Mouse (Mus musculus) myocyte (in vitro differentiated cells): ENCODE data around the gene Pabpn1. TPM values are rescaled to one million over a fixed set of nuclear protein-coding genes. Genes with fewer than 3 reads are reported as not detected.

Source experiments
- H3K27me3 ChIP-seq: one replicate; pipeline ENCODE4 v1.6.1; 2011; ENCODE audit not compliant: control insufficient read depth, insufficient read depth, insufficient read length
- H3K36me3 ChIP-seq: one replicate; pipeline ENCODE4 v1.6.1; 2011; ENCODE audit not compliant: control insufficient read depth, insufficient read depth
- H3K4me2 ChIP-seq: one replicate; pipeline ENCODE4 v1.6.1; 2011; ENCODE audit warnings: low read depth, control low read depth
- H3K4me3 ChIP-seq: one replicate; pipeline ENCODE4 v1.5.1; 2011; ENCODE audit warnings: mild to moderate bottlenecking, control low read depth, moderate library complexity
- H3K79me2 ChIP-seq: one replicate; pipeline ENCODE4 v1.6.1; 2011; ENCODE audit not compliant: control insufficient read depth, insufficient read depth
- H3ac ChIP-seq: one replicate; pipeline ENCODE4 v1.6.1; 2011; ENCODE audit not compliant: control insufficient read depth, insufficient read length
- CEBPB ChIP-seq: IDR thresholded peaks from 2 replicates; pipeline ENCODE4 v1.6.1; 2011; ENCODE audit warnings: mild to moderate bottlenecking, moderate library complexity; ENCODE audit not compliant: poor library complexity, insufficient read depth, severe bottlenecking
- E2F4 ChIP-seq: IDR thresholded peaks from one replicate; pipeline ENCODE4 v1.6.1; 2011; ENCODE audit warnings: mild to moderate bottlenecking, control low read depth, moderate library complexity; ENCODE audit not compliant: insufficient read depth
- MAX ChIP-seq: IDR thresholded peaks from one replicate; pipeline ENCODE4 v1.6.1; 2011; ENCODE audit warnings: low read depth, mild to moderate bottlenecking, control low read depth
- MYOD1 ChIP-seq, 3 experiments: IDR thresholded peaks; one replicate each; pipeline ENCODE4 v1.6.1; 2011; ENCODE audit warnings: control low read depth in 2 of 3, low read depth in 2 of 3, mild to moderate bottlenecking in 2 of 3, moderate library complexity in 1 of 3; ENCODE audit not compliant: insufficient read length in 2 of 3, control insufficient read depth in 1 of 3
- MYOG ChIP-seq, 3 experiments: IDR thresholded peaks; one replicate each; pipeline ENCODE4 v1.6.1; 2011; ENCODE audit warnings: control low read depth in 2 of 3, low read depth in 2 of 3, mild to moderate bottlenecking in 2 of 3; ENCODE audit not compliant: insufficient read length in 2 of 3, control insufficient read depth in 1 of 3, insufficient read depth in 1 of 3
- POLR2A ChIP-seq: IDR thresholded peaks from one replicate; pipeline ENCODE4 v1.6.1; 2011; ENCODE audit warnings: low read depth, mild to moderate bottlenecking, control low read depth, moderate library complexity; ENCODE audit not compliant: insufficient read length
- POLR2AphosphoS2 ChIP-seq: IDR thresholded peaks from one replicate; pipeline ENCODE4 v1.6.1; 2011; ENCODE audit warnings: low read depth, control low read depth; ENCODE audit not compliant: insufficient read length
- REST ChIP-seq: IDR thresholded peaks from one replicate; pipeline ENCODE4 v1.6.1; 2011; ENCODE audit warnings: mild to moderate bottlenecking, control low read depth, moderate library complexity; ENCODE audit not compliant: insufficient read depth, insufficient read length
- SRF ChIP-seq: IDR thresholded peaks from one replicate; pipeline ENCODE4 v1.6.1; 2011; ENCODE audit warnings: low read depth; ENCODE audit not compliant: control insufficient read depth, insufficient read length
- TCF12 ChIP-seq: IDR thresholded peaks from one replicate; pipeline ENCODE4 v1.6.1; 2011; ENCODE audit warnings: mild to moderate bottlenecking, control low read depth; ENCODE audit not compliant: poor library complexity, insufficient read depth, severe bottlenecking
- TCF3 ChIP-seq: IDR thresholded peaks from one replicate; pipeline ENCODE4 v1.6.1; 2011; ENCODE audit warnings: low read depth, control low read depth; ENCODE audit not compliant: insufficient read length
- USF1 ChIP-seq: IDR thresholded peaks from one replicate; pipeline ENCODE4 v1.6.1; 2011; ENCODE audit warnings: low read depth, mild to moderate bottlenecking, control low read depth, moderate library complexity
- polyA plus RNA-seq: library from polyadenylated mRNA; unstranded; fragments of >200 nt; fragmentation: generic; extraction: Trizol; gene quantifications from one replicate; pipeline ENCODE4 v1.2.1, GENCODE M21; 2012; ENCODE audit warnings: missing spikeins

Pabpn1 gene
- polyA plus RNA-seq, 1 experiment = 70.6 TPM

DNA sequence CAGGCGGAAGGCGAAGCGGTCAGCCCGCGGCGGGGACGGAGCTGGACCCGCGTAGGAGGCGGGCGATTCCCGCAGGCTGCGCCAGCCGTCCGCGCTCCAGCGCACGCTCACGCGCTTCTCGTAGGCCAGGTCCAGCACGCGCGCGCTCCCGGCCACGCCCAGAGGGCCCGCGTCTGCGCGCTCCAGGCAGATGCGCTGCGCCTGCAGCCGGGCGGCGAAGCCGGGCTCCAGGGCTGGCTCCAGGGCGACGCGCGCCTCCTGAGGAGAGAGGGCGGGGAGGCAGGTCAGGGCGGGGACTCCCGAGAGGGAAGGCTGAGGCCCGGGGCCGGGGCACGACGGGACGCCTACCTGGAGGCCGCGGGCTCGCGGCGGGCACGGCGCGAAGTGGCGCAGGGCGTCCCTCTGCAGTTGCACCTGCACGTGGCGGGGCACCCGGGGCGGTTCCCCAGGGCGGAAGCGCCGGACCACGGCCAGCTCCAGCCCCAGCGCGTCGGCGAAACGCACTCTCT, 15.7 kb upstream of the Pabpn1 start:
- peak overlapping the region; percentile 97 for H3K4me2 ChIP-seq

DNA sequence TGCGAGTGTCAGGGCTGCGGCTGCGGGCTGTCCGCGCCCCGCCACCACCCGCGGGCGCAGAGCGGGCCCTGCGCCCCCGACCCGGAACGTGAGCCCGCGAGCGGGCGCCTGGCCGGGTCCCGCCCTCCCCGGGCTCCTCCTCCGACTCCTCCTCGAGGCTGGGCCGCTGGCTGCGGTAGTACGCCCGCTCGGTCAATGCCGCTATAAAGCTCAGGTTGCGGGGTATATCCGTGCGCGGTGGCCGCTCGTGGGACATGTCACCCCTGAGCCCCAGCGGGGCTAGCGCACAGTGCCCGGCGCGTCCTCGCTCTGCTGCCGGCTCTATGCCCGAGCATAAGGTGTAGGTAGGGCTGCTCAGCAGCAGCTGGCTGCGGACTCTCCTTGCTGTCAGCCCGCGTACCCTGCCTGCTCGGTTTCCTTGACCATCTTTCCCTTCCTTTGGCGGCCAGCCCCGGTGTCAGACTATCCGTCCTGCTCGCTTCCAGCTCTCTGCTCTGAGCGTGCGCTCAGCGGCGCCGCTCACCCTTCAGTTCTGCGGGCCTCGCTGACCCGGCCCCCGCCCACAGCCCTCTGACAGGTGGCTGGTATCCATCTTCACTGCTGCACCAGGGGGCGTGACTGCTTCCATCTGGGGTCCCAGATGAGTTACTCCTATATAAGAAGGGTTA, 15.1 kb upstream of the Pabpn1 start, which contains the start of gene Ppp1r3e:
Gene Ppp1r3e, minus strand, starts transcription at position 503 of the 668 bp plus-strand sequence.
- Histone ChIP-seq H3K4me3 (peak within 1 kb of the TSS; percentile 29), H3K4me2 (peak within 1 kb of the TSS; percentile 97), H3K79me2 (no peaks in the 10 kb centered on the region), H3K36me3 (no peaks in the 10 kb centered on the region), H3ac (peak within 1 kb of the TSS; percentile 68), H3K27me3 (no peaks in the 10 kb centered on the region)
- TF ChIP-seq TCF12 (no peak), MYOG (IDR thresholded peaks at IDR 0.05; ENCODE audit: control insufficient read depth in 1 of 3, insufficient read depth in 1 of 3, insufficient read length in 2 of 3, low read depth in 2 of 3) (peak in 2 of 3 experiments; percentile 13 to 19), REST (no peak), USF1 (no peak), TCF3 (no peak), MAX (no peak), POLR2A (peak; percentile 9), SRF (no peak), CEBPB (no peak), POLR2AphosphoS2 (no peak), MYOD1 (IDR thresholded peaks at IDR 0.05; ENCODE audit: control insufficient read depth in 1 of 3, insufficient read length in 2 of 3, low read depth in 2 of 3) (peak in 1 of 3 experiments; percentile 66), E2F4 (no peak)

More for the DNA sequence above, 15.7 kb upstream of the Pabpn1 start:
- no peaks in the 10 kb centered on the region for H3K79me2 ChIP-seq
- peak; percentile 91 for TF ChIP-seq POLR2AphosphoS2
- TF ChIP-seq POLR2A = peak; percentile 94
- TF ChIP-seq MYOD1 (IDR thresholded peaks at IDR 0.05; ENCODE audit: control insufficient read depth in 1 of 3, insufficient read length in 2 of 3, low read depth in 2 of 3) = peak in 2 of 3 experiments; percentile 4 to 40
- TF ChIP-seq REST = no peak
- peak overlapping the region; percentile 68 for H3ac ChIP-seq
- no peaks in the 10 kb centered on the region for H3K36me3 ChIP-seq
- H3K27me3 ChIP-seq = no peaks in the 10 kb centered on the region
- peak overlapping the region; percentile 29 for H3K4me3 ChIP-seq

- TF ChIP-seq E2F4 = no peak
- TF ChIP-seq POLR2A = peak; percentile 95
- TF ChIP-seq POLR2AphosphoS2 = peak; percentile 91
- Histone ChIP-seq H3K4me3 (peak within 1 kb of the TSS; percentile 93), H3K36me3 (no peaks in the 10 kb centered on the region), H3ac (peak within 1 kb of the TSS; percentile 20), H3K27me3 (no peaks in the 10 kb centered on the region), H3K79me2 (peaks cover 25% of the 10 kb centered on the region), H3K4me2 (peak within 1 kb of the TSS; percentile 93)
These were observed 8.9 kb upstream of the Pabpn1 start, which contains the start of the genes Bcl2l2 and Gm20521 for GRCm38 (mm10) chr14:54883154-54884021. TSS of gene Bcl2l2 (plus strand) at chr14:54883377. TSS of gene Gm20521 (plus strand) at chr14:54883441.

DNA sequence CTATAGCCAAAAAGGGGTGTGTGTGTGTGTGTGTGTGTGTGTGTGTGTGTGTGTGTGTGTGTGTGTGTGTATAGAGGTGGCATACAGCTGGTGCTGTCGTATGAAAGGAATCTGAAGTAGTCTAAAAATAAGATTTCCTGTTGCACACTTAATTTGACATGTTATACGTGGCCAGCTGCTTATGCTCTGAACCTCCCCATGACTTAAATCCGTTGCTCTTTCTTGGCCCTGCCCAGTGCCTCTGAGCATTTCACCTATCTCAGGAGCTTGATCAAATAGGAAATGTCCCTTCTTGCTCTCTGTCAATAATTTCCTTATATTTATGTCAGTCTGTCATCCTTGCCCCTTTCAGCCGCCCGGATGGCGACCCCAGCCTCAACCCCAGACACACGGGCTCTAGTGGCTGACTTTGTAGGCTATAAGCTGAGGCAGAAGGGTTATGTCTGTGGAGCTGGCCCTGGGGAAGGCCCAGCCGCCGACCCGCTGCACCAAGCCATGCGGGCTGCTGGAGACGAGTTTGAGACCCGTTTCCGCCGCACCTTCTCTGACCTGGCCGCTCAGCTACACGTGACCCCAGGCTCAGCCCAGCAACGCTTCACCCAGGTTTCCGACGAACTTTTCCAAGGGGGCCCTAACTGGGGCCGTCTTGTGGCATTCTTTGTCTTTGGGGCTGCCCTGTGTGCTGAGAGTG, 8.1 kb upstream of the Pabpn1 start:
- peaks cover 25% of the 10 kb centered on the region for H3K79me2 ChIP-seq
- peak overlapping the region; percentile 20 for H3ac ChIP-seq
- peak overlapping the region; percentile 93 for H3K4me3 ChIP-seq
- H3K4me2 ChIP-seq = peak overlapping the region; percentile 93
- H3K36me3 ChIP-seq = no peaks in the 10 kb centered on the region
- no peaks in the 10 kb centered on the region for H3K27me3 ChIP-seq
- TF ChIP-seq USF1 = no peak
- no peak for TF ChIP-seq MYOD1 (IDR thresholded peaks at IDR 0.05; ENCODE audit: control insufficient read depth in 1 of 3, insufficient read length in 2 of 3, low read depth in 2 of 3)
- no peak for TF ChIP-seq TCF3
- no peak for TF ChIP-seq POLR2A
- TF ChIP-seq MYOG (IDR thresholded peaks at IDR 0.05; ENCODE audit: control insufficient read depth in 1 of 3, insufficient read depth in 1 of 3, insufficient read length in 2 of 3, low read depth in 2 of 3) = no peak
- TF ChIP-seq TCF12 = no peak
- TF ChIP-seq CEBPB = no peak
- TF ChIP-seq SRF = no peak
- no peak for TF ChIP-seq POLR2AphosphoS2
- TF ChIP-seq REST = no peak
